Mouse (Mus musculus): ENCODE results near the gene Cela1. TPM values are rescaled to one million over a fixed set of nuclear protein-coding genes. Genes with fewer than 3 reads are reported as not detected.

The Cela1 gene
- 1 to 10 TPM; 2.7 TPM for total RNA-seq (2021)
- long read RNA-seq, experiment 1, partial matches to known transcripts, result 1 of 1 reads
- long read RNA-seq, experiment 1, other reads (novel, unspliced or antisense), result 0 of 1 reads
- long read RNA-seq, experiment 2, partial matches to known transcripts, result 2 of 2 reads
- long read RNA-seq, experiment 2, other reads (novel, unspliced or antisense), result 0 of 2 reads

DNA sequence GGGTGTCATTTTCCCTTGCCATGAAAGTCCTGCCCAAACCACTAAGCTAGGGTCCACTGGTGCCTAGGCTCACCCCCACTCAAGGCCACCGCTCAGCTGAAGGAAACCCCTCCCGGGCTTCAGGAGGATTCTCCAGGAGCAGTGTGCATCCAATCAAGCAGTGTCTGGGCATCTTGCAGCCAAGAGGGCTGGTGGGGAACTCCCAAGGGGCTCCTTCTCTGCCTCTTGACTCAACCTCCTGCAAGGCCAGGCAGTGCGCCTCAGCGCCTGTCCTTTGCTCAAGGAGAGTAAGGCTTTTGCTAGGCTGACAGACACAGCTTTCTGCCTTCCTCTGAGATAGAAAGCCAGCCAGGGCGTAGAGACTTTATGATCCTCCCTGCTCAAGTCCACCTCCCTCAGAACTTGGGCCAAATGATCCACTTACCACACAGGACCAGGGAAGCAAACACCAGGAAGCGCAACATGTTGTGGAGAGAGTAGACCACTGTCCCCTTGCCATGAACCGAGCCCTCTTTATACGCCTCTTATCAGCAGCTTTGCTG, at the start of gene Cela1:
TSS of gene Cela1 (minus strand) at position 492 of the 542 bp plus-strand sequence.
- DNase-seq (ENCODE audit: low spot score in 2 of 2), result no peak

DNA sequence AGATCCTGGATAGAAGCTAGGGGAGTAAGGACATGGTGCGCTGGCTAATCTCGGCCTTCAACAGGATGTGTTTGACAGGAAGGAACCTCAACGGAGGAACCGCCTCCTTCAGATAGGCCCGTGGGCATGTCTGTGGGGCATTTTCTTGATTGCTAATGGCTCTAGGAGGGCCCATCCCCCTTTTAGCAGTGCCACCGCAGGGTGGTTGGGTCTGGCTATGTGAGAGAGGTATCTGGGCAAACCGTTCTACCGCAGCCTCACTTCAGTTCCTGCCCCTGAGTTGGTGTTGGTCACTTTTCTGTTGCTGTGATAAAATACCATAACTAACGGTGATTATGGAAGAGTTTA, 48.2 kb upstream of the Cela1 start:
- no peak for DNase-seq (ENCODE audit: low spot score in 2 of 2)

DNA sequence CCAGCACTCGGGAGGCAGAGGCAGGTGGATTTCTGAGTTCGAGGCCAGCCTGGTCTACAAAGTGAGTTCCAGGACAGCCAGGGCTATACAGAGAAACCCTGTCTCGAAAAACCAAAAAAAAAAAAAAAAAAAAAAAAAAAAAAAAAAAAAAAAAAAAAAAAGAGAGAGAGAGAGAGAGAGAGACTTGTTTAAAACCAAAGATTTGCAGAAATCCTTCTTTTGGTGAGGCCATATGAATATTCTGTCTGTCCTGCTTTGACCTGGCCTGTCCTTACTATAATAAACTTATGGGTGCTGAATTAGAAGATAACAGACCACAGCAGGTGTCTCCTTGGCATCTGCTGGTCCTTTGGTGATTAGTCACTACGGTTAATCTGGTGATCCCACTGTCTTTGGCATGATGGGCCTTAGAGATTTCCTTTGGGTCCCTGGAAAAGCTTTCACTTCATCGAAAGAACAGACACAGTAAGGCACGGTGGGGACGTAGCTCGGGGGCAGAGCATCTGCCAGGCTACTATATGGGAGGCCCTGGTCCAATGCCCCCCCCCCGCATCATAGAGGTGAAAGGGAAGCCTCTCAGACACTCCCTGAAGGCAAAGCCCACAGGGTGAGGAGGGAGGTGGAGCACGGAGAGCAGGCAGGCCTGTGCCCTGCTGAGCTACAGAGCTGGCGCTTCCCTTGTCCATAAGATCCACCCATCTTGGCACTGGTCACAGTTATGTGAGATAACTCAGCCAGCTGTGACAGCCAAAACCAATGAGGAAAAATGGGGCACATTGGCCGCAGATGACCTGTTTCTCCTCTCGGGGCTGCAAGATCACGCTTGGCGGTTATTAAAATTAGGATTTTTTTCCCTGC, 47.6 kb upstream of the Cela1 start:
- no peak for DNase-seq (ENCODE audit: low spot score in 2 of 2)

DNA sequence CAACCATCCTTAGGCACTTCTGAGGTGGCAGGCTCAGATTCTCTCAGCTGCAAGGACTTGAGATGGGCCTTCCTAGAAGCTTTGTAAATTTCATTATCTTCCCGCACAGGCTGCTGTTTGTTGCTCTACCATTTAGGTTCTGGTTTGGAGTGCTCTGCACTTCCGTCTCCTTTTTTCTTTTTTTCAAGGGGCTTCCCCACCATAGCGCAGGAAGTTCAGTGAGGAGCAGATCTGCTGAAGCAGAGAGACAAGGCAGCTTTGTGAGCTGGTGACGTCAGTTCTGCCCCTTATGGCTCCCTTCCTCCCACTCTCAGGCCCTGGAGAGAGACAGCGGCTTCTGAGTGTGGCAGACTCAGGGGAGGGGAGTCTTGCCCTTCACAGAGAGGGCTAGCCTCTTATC, 44.9 kb upstream of the Cela1 start:
- no peak for DNase-seq (ENCODE audit: low spot score in 2 of 2)

GRCm38 (mm10) chr15:100731081-100731480, 43.4 kb upstream of the Cela1 start:
- no peak for DNase-seq (ENCODE audit: low spot score in 2 of 2)

- no peak for DNase-seq (ENCODE audit: low spot score in 2 of 2)
These were observed 41.7 kb upstream of the Cela1 start, which contains the start of gene Galnt6 for GRCm38 (mm10) chr15:100729281-100729985. Gene Galnt6, minus strand, starts transcription at chr15:100729376.

DNA sequence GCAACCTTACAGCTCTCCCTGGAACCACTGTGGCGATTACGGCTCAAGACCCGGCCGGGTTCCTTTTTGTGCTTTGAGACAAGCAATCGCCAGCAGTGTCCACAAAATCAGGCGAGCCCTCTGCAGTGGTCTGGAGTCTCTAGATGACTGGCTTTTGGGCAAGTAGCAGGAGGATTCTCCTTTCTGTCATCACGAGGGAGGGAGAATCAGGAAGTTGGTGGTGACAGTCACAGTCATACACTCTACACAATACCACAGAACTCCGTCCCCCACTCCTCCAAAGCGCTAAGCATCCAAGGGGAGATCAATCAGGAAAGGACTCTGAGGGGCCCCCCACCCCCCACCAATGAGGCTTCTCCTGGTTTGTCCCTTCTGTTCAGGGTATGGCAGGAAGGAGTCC, 40.9 kb upstream of the Cela1 start:
- no peak for DNase-seq (ENCODE audit: low spot score in 2 of 2)

DNA sequence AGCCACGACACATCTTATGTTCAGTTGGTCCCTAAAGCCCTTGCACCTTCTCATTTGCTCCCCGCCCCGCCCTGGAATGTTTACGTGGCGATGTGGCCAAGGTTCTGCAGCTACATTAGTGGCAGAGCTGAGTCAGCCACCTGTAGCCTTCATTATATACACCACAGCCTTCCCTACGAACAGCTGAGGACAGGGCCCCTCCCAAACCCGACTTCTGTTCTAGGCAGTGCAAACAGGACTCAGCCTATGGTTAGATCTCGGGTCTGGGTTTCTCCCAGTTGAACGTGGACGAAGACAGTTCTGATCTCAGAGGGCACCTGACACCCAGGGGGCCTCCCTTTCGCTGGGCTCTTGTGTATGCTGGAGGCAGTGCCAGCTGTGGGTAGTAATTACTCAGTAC, 40.1 kb upstream of the Cela1 start:
- no peak for DNase-seq (ENCODE audit: low spot score in 2 of 2)

DNA sequence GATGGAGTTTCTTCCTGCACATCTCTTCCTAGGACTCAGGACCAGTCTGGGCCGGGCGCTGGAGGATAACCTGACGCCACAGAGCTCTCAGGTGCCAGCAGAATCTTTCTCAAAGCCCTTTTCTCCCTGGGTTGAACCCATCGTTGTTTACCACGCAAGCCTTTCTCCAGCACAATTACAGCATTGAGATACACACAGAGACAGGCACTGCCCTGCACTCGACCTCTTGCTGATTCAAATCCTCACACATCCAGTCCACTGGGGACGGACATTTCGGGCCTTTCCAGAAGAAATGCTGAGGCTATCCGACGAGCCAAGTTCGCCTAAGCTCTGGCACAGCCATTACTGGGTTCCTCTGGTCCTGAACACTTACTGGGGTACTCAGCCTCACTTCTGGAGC, 39.0 kb upstream of the Cela1 start:
- DNase-seq (ENCODE audit: low spot score in 2 of 2), result no peak

DNA sequence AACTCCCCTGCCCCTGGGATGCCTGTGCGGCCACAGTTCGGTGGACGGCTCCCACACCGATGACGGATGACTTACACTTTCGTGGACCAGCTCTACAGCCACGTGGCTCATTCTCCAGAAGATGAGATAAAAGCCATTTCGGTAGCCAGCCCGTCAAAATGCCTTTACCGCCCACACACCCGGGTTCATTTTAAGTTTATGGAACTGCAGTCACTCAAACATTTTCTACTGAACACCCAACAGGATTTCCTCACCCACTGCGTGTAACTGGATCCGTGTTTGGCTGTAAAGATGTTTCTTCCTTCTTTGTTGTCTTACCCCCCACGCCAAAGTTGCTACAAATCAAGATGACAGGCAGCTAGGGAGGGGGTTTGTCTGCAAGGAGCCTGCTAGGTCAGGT, 35.8 kb upstream of the Cela1 start:
- DNase-seq (ENCODE audit: low spot score in 2 of 2), result no peak

DNA sequence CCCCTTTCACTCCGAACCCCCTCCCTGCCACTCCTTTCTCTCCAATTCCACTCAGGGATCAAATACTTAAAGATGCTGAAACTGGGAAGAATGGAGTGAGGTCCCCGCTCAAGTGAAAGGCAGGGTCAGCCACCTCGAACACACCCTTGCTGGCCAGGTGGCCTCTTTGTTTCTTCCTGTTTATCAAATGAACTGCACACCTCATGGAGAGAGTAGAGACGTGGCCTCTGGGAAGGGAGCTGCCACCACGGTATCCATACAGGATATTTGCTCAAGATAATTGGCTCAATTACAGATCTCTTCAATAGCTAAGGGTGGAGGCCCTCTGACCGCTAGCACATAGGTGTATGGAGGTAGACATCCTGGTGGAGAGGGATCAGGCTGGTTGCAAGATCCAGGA, 34.8 kb upstream of the Cela1 start:
- DNase-seq (ENCODE audit: low spot score in 2 of 2), result no peak

DNA sequence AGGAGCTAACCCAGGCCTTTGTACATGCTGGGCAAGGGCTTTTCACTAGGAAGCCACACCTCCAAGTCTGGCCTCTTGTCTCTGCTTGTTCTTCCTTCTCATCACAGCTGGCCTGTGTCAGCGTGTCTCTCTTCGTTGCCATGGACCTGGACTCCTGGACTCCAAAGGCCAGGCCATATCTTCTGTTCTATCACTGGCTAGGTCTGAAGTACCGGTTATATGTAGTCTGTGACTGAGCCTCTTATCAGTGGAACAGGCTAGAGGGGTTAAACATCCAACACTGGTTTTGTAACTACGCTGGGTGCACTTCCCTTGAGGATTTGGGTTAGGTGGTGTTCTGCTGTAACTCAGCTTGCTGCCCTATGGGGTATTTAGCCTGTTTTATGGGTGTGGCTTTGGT, 34.3 kb upstream of the Cela1 start:
- DNase-seq (ENCODE audit: low spot score in 2 of 2), result no peak

- no peak for DNase-seq (ENCODE audit: low spot score in 2 of 2)
These were observed 33.7 kb upstream of the Cela1 start for GRCm38 (mm10) chr15:100721445-100721844.

DNA sequence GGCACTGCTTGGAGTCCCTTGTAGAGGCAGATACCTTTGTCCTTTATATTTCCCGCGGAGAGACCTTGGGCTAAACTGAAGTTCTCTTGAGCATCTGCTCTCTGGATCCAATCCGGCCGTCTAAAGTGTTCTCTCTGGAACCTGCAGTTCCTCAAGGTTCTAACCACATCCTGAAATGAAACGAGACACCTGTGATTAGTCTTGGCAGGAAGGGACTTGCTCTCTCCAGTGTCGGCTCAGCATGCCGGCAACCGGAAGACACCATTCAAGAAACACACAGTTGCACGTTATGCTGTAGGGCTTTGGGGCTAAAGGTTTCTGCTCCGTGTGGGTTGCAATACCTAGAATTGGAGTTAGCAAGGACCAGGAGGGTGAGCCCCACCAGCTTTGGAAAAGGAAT, 32.3 kb upstream of the Cela1 start:
- DNase-seq (ENCODE audit: low spot score in 2 of 2), result no peak

DNA sequence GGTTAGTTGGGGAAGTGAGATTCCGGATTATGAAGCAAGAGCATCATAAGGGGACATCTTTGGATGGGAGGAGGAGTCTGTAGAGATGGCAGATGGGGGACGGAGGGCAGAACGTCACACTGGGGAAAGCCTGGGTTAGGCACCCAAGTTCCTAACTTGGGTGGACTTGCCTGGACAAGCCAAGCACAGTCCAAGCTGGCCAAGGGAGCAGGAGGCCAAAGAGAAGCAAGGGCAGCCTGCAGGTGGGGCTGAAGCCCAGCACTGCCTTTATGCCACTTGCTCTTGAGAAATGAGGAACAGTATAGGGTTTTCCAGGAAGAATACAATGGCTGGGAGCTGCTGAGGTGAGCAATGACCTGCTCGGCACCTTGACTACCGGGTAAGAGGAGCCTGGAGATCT, 31.5 kb upstream of the Cela1 start:
- DNase-seq (ENCODE audit: low spot score in 2 of 2), result no peak

GRCm38 (mm10) chr15:100718572-100718971, 30.9 kb upstream of the Cela1 start:
- DNase-seq (ENCODE audit: low spot score in 2 of 2), result no peak

- no peak for DNase-seq (ENCODE audit: low spot score in 2 of 2)
These were observed 30.2 kb upstream of the Cela1 start for GRCm38 (mm10) chr15:100717933-100718332.

DNA sequence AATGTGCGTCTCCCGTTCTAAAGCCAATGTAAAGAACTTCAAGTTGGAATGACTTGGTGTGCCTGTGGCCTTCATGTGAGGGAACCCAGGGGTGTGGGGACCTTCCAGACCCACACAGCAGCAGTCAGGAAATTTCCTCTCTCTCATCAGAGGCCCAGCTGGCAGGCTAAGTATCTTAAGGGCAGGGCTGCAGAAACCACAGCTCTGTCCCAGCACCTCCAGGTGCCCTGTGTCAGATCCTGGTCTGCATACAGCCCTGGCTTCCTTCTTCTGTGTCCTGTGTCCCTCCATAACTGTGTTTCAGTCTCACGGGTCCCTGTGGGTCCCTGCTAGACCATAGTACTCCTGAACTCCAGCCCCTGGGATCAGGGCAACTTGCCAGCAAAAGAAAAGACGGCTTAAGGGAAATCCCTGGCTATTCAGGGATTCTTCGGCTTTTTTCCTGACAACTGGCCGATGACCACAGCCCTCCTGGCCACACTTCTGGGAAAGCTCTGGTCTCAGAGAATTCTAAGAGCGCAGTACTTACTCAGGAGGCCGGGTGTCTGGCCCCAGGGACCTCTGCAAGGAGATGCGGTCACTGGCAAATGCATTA, 27.8 kb upstream of the Cela1 start:
- no peak for DNase-seq (ENCODE audit: low spot score in 2 of 2)

DNA sequence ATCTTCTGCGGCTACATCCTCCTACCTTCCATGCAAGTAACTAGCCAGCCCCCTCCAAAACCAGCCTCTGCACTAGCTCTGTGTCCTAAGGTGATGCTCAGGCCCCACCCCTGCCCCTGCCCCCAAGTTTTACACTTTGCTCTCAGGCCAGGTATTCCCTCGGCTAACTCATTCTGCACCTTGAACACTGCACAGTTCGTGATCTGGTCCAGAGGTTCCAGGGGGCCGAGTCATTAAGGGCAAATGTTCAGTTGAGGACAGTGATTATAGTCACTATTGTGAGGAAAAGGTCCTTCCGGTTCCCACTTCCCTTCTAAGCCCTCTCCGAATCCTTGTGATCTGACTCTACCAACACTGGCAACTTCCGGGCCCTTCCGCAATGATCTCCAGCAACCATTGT, 26.7 kb upstream of the Cela1 start:
- DNase-seq (ENCODE audit: low spot score in 2 of 2), result no peak

- DNase-seq (ENCODE audit: low spot score in 2 of 2), result no peak
These were observed 23.1 kb upstream of the Cela1 start for GRCm38 (mm10) chr15:100710838-100711237.

- no peak for DNase-seq (ENCODE audit: low spot score in 2 of 2)
These were observed 20.8 kb upstream of the Cela1 start for GRCm38 (mm10) chr15:100708433-100709078.

All from left cerebral cortex, adult 18-20 months (tissue).